Mouse (Mus musculus): ENCODE measurements around the gene Tmem223. TPM values are rescaled to one million over a fixed set of nuclear protein-coding genes. Genes with fewer than 3 reads are reported as not detected.

The Tmem223 gene
- polyA plus RNA-seq, 1 experiment = 140 TPM

- Histone ChIP-seq H3K4me1 (ENCODE audit: control insufficient read depth, insufficient read depth, insufficient read length, low read length) (peaks cover 2% of the 10 kb centered on the region; the same call in 1 of the 2 replicates), H3K27ac (replicated peaks; ENCODE audit: low read depth, low read length) (no peak overlapping the region), H3K4me3 (ENCODE audit: insufficient read depth, low read depth, low read length) (peak overlapping the region; percentile 91)
Measured at GRCm38 (mm10) chr19:8736160-8736467, 34.7 kb upstream of the Tmem223 start.

GRCm38 (mm10) chr19:8738911-8739310 is 31.9 kb upstream of the Tmem223 start:
- Histone ChIP-seq H3K27ac (replicated peaks; ENCODE audit: low read depth, low read length) (no peak overlapping the region), H3K4me3 (ENCODE audit: insufficient read depth, low read depth, low read length) (no peak overlapping the region), H3K4me1 (ENCODE audit: control insufficient read depth, insufficient read depth, insufficient read length, low read length) (peaks cover 8% of the 10 kb centered on the region)

GRCm38 (mm10) chr19:8739646-8740045 is 31.1 kb upstream of the Tmem223 start:
- no peak overlapping the region for H3K27ac ChIP-seq (replicated peaks; ENCODE audit: low read depth, low read length)
- peaks cover 8% of the 10 kb centered on the region for H3K4me1 ChIP-seq (ENCODE audit: control insufficient read depth, insufficient read depth, insufficient read length, low read length)
- no peak overlapping the region for H3K4me3 ChIP-seq (ENCODE audit: insufficient read depth, low read depth, low read length)

- Histone ChIP-seq H3K4me1 (ENCODE audit: control insufficient read depth, insufficient read depth, insufficient read length, low read length) (peaks cover 6% of the 10 kb centered on the region), H3K4me3 (ENCODE audit: insufficient read depth, low read depth, low read length) (peak within 1 kb of the TSS; percentile 92), H3K27ac (replicated peaks; ENCODE audit: low read depth, low read length) (peak within 1 kb of the TSS; percentile 99)
Measured at GRCm38 (mm10) chr19:8740603-8741002, 30.2 kb upstream of the Tmem223 start, which contains the start of gene 1700092M07Rik. Gene 1700092M07Rik, plus strand, starts transcription at chr19:8740718.

GRCm38 (mm10) chr19:8741243-8741869 is 29.4 kb upstream of the Tmem223 start, which contains the start of gene Stx5a:
Gene Stx5a, plus strand, starts transcription at chr19:8741413.
- Histone ChIP-seq H3K4me3 (ENCODE audit: insufficient read depth, low read depth, low read length) (peak within 1 kb of the TSS; percentile 92), H3K4me1 (ENCODE audit: control insufficient read depth, insufficient read depth, insufficient read length, low read length) (peaks cover 6% of the 10 kb centered on the region), H3K27ac (replicated peaks; ENCODE audit: low read depth, low read length) (peak within 1 kb of the TSS; percentile 99)

GRCm38 (mm10) chr19:8742176-8742575 is 28.6 kb upstream of the Tmem223 start:
- H3K4me1 ChIP-seq (ENCODE audit: control insufficient read depth, insufficient read depth, insufficient read length, low read length) = peaks cover 6% of the 10 kb centered on the region
- peak overlapping the region; percentile 92 for H3K4me3 ChIP-seq (ENCODE audit: insufficient read depth, low read depth, low read length)
- H3K27ac ChIP-seq (replicated peaks; ENCODE audit: low read depth, low read length) = peak overlapping the region; percentile 74

- peaks cover 6% of the 10 kb centered on the region for H3K4me1 ChIP-seq (ENCODE audit: control insufficient read depth, insufficient read depth, insufficient read length, low read length)
- no peak overlapping the region for H3K4me3 ChIP-seq (ENCODE audit: insufficient read depth, low read depth, low read length)
- no peak overlapping the region for H3K27ac ChIP-seq (replicated peaks; ENCODE audit: low read depth, low read length)
Measured at GRCm38 (mm10) chr19:8745382-8745781, 25.4 kb upstream of the Tmem223 start.

GRCm38 (mm10) chr19:8747368-8747767 is 23.4 kb upstream of the Tmem223 start:
- no peak overlapping the region for H3K27ac ChIP-seq (replicated peaks; ENCODE audit: low read depth, low read length)

GRCm38 (mm10) chr19:8755652-8756051 is 15.1 kb upstream of the Tmem223 start:
- H3K4me3 ChIP-seq (ENCODE audit: insufficient read depth, low read depth, low read length) = peak overlapping the region; percentile 26
- H3K4me1 ChIP-seq (ENCODE audit: control insufficient read depth, insufficient read depth, insufficient read length, low read length) = peaks cover 14% of the 10 kb centered on the region
- 0 out of 2 replicates have a peak overlapping the region, but pooled peaks have one; percentile 23 for H3K27ac ChIP-seq (replicated peaks; ENCODE audit: low read depth, low read length)

More at GRCm38 (mm10) chr19:8747368-8747767, 23.4 kb upstream of the Tmem223 start:
- Histone ChIP-seq H3K4me3 (ENCODE audit: insufficient read depth, low read depth, low read length) (no peak overlapping the region), H3K4me1 (ENCODE audit: control insufficient read depth, insufficient read depth, insufficient read length, low read length) (peaks cover 4% of the 10 kb centered on the region)

- H3K27ac ChIP-seq (replicated peaks; ENCODE audit: low read depth, low read length) = peak within 1 kb of the TSS; percentile 98
- peak within 1 kb of the TSS; percentile 99 for H3K4me3 ChIP-seq (ENCODE audit: insufficient read depth, low read depth, low read length)
- H3K4me1 ChIP-seq (ENCODE audit: control insufficient read depth, insufficient read depth, insufficient read length, low read length) = peaks cover 14% of the 10 kb centered on the region
Measured at GRCm38 (mm10) chr19:8756635-8757387, 14.0 kb upstream of the Tmem223 start, which contains the start of gene Nxf1. Gene Nxf1, plus strand, starts transcription at chr19:8757073.

- H3K4me1 ChIP-seq (ENCODE audit: control insufficient read depth, insufficient read depth, insufficient read length, low read length) = peaks cover 14% of the 10 kb centered on the region
- peak overlapping the region; percentile 98 for H3K4me3 ChIP-seq (ENCODE audit: insufficient read depth, low read depth, low read length)
- peak overlapping the region; percentile 77; the same call in 1 of the 2 replicates for H3K27ac ChIP-seq (replicated peaks; ENCODE audit: low read depth, low read length)
Measured at GRCm38 (mm10) chr19:8757471-8757998, 13.3 kb upstream of the Tmem223 start.

GRCm38 (mm10) chr19:8758899-8759298 is 11.9 kb upstream of the Tmem223 start:
- no peak overlapping the region for H3K4me3 ChIP-seq (ENCODE audit: insufficient read depth, low read depth, low read length)

GRCm38 (mm10) chr19:8760757-8761156 is 10.0 kb upstream of the Tmem223 start:
- Histone ChIP-seq H3K27ac (replicated peaks; ENCODE audit: low read depth, low read length) (no peak overlapping the region), H3K4me3 (ENCODE audit: insufficient read depth, low read depth, low read length) (no peak overlapping the region), H3K4me1 (ENCODE audit: control insufficient read depth, insufficient read depth, insufficient read length, low read length) (peaks cover 9% of the 10 kb centered on the region)

More at GRCm38 (mm10) chr19:8758899-8759298, 11.9 kb upstream of the Tmem223 start:
- Histone ChIP-seq H3K27ac (replicated peaks; ENCODE audit: low read depth, low read length) (no peak overlapping the region), H3K4me1 (ENCODE audit: control insufficient read depth, insufficient read depth, insufficient read length, low read length) (peaks cover 14% of the 10 kb centered on the region)

GRCm38 (mm10) chr19:8763276-8763675 is 7.5 kb upstream of the Tmem223 start:
- H3K27ac ChIP-seq (replicated peaks; ENCODE audit: low read depth, low read length) = no peak overlapping the region
- H3K4me3 ChIP-seq (ENCODE audit: insufficient read depth, low read depth, low read length) = no peak overlapping the region
- peaks cover 4% of the 10 kb centered on the region; the same call in 1 of the 2 replicates for H3K4me1 ChIP-seq (ENCODE audit: control insufficient read depth, insufficient read depth, insufficient read length, low read length)

- Histone ChIP-seq H3K4me1 (ENCODE audit: control insufficient read depth, insufficient read depth, insufficient read length, low read length) (peaks cover 4% of the 10 kb centered on the region; the same call in 1 of the 2 replicates), H3K4me3 (ENCODE audit: insufficient read depth, low read depth, low read length) (no peak overlapping the region), H3K27ac (replicated peaks; ENCODE audit: low read depth, low read length) (no peak overlapping the region)
Measured at GRCm38 (mm10) chr19:8765562-8765961, 5.2 kb upstream of the Tmem223 start.
